Mouse (Mus musculus): ENCODE results near the gene Dab1. TPM values are rescaled to one million over a fixed set of nuclear protein-coding genes. Genes with fewer than 3 reads are reported as not detected.

Dab1 gene
- polyA plus RNA-seq, 1 experiment from 2014 or later = 1.2 TPM

- Histone ChIP-seq H3K4me2 (no peak overlapping the region), H3K4me3 (replicated peaks) (no peak overlapping the region), H3K27ac (replicated peaks) (no peak overlapping the region), H3K9ac (no peak overlapping the region), H3K4me1 (replicated peaks) (no peaks in the 10 kb centered on the region), H3K9me3 (replicated peaks) (no peaks in the 10 kb centered on the region), H3K36me3 (replicated peaks) (no peaks in the 10 kb centered on the region), H3K27me3 (no peaks in the 10 kb centered on the region)
- WGBS (ENCODE audit: insufficient replicate concordance) = 72% methylated on average over 9 of the region's 9 CpGs
- ATAC-seq (ENCODE audit: insufficient read depth) = no peak
These were observed 1095.9 kb downstream of the Dab1 start for GRCm38 (mm10) chr4:104714925-104715519.

GRCm38 (mm10) chr4:104715857-104716256 is 1096.7 kb downstream of the Dab1 start:
- H3K36me3 ChIP-seq (replicated peaks) = no peaks in the 10 kb centered on the region
- 57% methylated on average over 6 of the region's 6 CpGs for WGBS (ENCODE audit: insufficient replicate concordance)
- no peaks in the 10 kb centered on the region for H3K27me3 ChIP-seq
- H3K4me1 ChIP-seq (replicated peaks) = no peaks in the 10 kb centered on the region
- ATAC-seq (ENCODE audit: insufficient read depth) = no peak
- H3K9ac ChIP-seq = no peak overlapping the region
- H3K4me3 ChIP-seq (replicated peaks) = no peak overlapping the region
- no peaks in the 10 kb centered on the region for H3K9me3 ChIP-seq (replicated peaks)
- no peak overlapping the region for H3K4me2 ChIP-seq
- no peak overlapping the region for H3K27ac ChIP-seq (replicated peaks)

- WGBS (ENCODE audit: insufficient replicate concordance) = 58% methylated on average over 1 of the region's 1 CpGs
- no peak for ATAC-seq (ENCODE audit: insufficient read depth)
- no peak overlapping the region for H3K4me2 ChIP-seq
- H3K4me1 ChIP-seq (replicated peaks) = no peaks in the 10 kb centered on the region
- H3K4me3 ChIP-seq (replicated peaks) = no peak overlapping the region
- H3K9me3 ChIP-seq (replicated peaks) = no peaks in the 10 kb centered on the region
- H3K27ac ChIP-seq (replicated peaks) = no peak overlapping the region
- no peaks in the 10 kb centered on the region for H3K27me3 ChIP-seq
- no peaks in the 10 kb centered on the region for H3K36me3 ChIP-seq (replicated peaks)
- no peak overlapping the region for H3K9ac ChIP-seq
These were observed 1097.3 kb downstream of the Dab1 start for GRCm38 (mm10) chr4:104716506-104716905.

- 63% methylated on average over 13 of the region's 13 CpGs for WGBS (ENCODE audit: insufficient replicate concordance)
- Histone ChIP-seq H3K27ac (replicated peaks) (no peak overlapping the region), H3K36me3 (replicated peaks) (no peaks in the 10 kb centered on the region), H3K4me1 (replicated peaks) (no peaks in the 10 kb centered on the region), H3K4me3 (replicated peaks) (no peak overlapping the region), H3K27me3 (no peaks in the 10 kb centered on the region), H3K9ac (no peak overlapping the region), H3K4me2 (no peak overlapping the region), H3K9me3 (replicated peaks) (no peaks in the 10 kb centered on the region)
- ATAC-seq (ENCODE audit: insufficient read depth) = no peak
These were observed 1100.0 kb downstream of the Dab1 start for GRCm38 (mm10) chr4:104718973-104719795.

- H3K4me2 ChIP-seq = no peak overlapping the region
- no peak overlapping the region for H3K27ac ChIP-seq (replicated peaks)
- 70% methylated on average over 6 of the region's 6 CpGs for WGBS (ENCODE audit: insufficient replicate concordance)
- H3K9ac ChIP-seq = no peak overlapping the region
- no peaks in the 10 kb centered on the region for H3K4me1 ChIP-seq (replicated peaks)
- H3K4me3 ChIP-seq (replicated peaks) = no peak overlapping the region
- no peak for ATAC-seq (ENCODE audit: insufficient read depth)
- H3K36me3 ChIP-seq (replicated peaks) = no peaks in the 10 kb centered on the region
- H3K9me3 ChIP-seq (replicated peaks) = no peaks in the 10 kb centered on the region
- H3K27me3 ChIP-seq = no peaks in the 10 kb centered on the region
These were observed 1104.4 kb downstream of the Dab1 start for GRCm38 (mm10) chr4:104723527-104724045.

- Histone ChIP-seq H3K9ac (no peak overlapping the region), H3K4me1 (replicated peaks) (no peaks in the 10 kb centered on the region), H3K27me3 (no peaks in the 10 kb centered on the region), H3K36me3 (replicated peaks) (no peaks in the 10 kb centered on the region), H3K4me2 (no peak overlapping the region), H3K27ac (replicated peaks) (no peak overlapping the region), H3K4me3 (replicated peaks) (no peak overlapping the region), H3K9me3 (replicated peaks) (no peaks in the 10 kb centered on the region)
- 57% methylated on average over 5 of the region's 5 CpGs for WGBS (ENCODE audit: insufficient replicate concordance)
- ATAC-seq (ENCODE audit: insufficient read depth) = no peak
These were observed 1105.1 kb downstream of the Dab1 start for GRCm38 (mm10) chr4:104724258-104724657.

GRCm38 (mm10) chr4:104725673-104726072 is 1106.5 kb downstream of the Dab1 start:
- no peaks in the 10 kb centered on the region for H3K36me3 ChIP-seq (replicated peaks)
- no peak overlapping the region for H3K4me2 ChIP-seq
- H3K4me1 ChIP-seq (replicated peaks) = no peaks in the 10 kb centered on the region
- WGBS (ENCODE audit: insufficient replicate concordance) = 30% methylated on average over 3 of the region's 3 CpGs
- ATAC-seq (ENCODE audit: insufficient read depth) = no peak
- no peak overlapping the region for H3K27ac ChIP-seq (replicated peaks)
- H3K4me3 ChIP-seq (replicated peaks) = no peak overlapping the region
- H3K9ac ChIP-seq = no peak overlapping the region
- H3K27me3 ChIP-seq = no peaks in the 10 kb centered on the region
- H3K9me3 ChIP-seq (replicated peaks) = no peaks in the 10 kb centered on the region

- H3K36me3 ChIP-seq (replicated peaks) = no peaks in the 10 kb centered on the region
- no peaks in the 10 kb centered on the region for H3K4me1 ChIP-seq (replicated peaks)
- no peak overlapping the region for H3K27ac ChIP-seq (replicated peaks)
- 50% methylated on average over 8 of the region's 8 CpGs for WGBS (ENCODE audit: insufficient replicate concordance)
- no peak overlapping the region for H3K4me2 ChIP-seq
- H3K9ac ChIP-seq = no peak overlapping the region
- no peaks in the 10 kb centered on the region for H3K9me3 ChIP-seq (replicated peaks)
- no peak overlapping the region for H3K4me3 ChIP-seq (replicated peaks)
- ATAC-seq (ENCODE audit: insufficient read depth) = no peak
- no peaks in the 10 kb centered on the region for H3K27me3 ChIP-seq
These were observed 1110.0 kb downstream of the Dab1 start for GRCm38 (mm10) chr4:104729185-104729584.

GRCm38 (mm10) chr4:104746500-104746899 is 1127.3 kb downstream of the Dab1 start:
- no peak for ATAC-seq (ENCODE audit: insufficient read depth)
- Histone ChIP-seq H3K36me3 (replicated peaks) (no peaks in the 10 kb centered on the region), H3K9ac (no peak overlapping the region), H3K9me3 (replicated peaks) (no peaks in the 10 kb centered on the region), H3K4me3 (replicated peaks) (no peak overlapping the region), H3K4me2 (no peak overlapping the region), H3K27ac (replicated peaks) (no peak overlapping the region), H3K27me3 (no peaks in the 10 kb centered on the region), H3K4me1 (replicated peaks) (no peaks in the 10 kb centered on the region)
- 48% methylated on average over 6 of the region's 6 CpGs for WGBS (ENCODE audit: insufficient replicate concordance)

- Histone ChIP-seq H3K9ac (no peak overlapping the region), H3K36me3 (replicated peaks) (no peaks in the 10 kb centered on the region), H3K27me3 (no peaks in the 10 kb centered on the region), H3K27ac (replicated peaks) (no peak overlapping the region), H3K9me3 (replicated peaks) (no peaks in the 10 kb centered on the region), H3K4me3 (replicated peaks) (no peak overlapping the region), H3K4me1 (replicated peaks) (no peaks in the 10 kb centered on the region), H3K4me2 (no peak overlapping the region)
- ATAC-seq (ENCODE audit: insufficient read depth) = no peak
- 49% methylated on average over 3 of the region's 3 CpGs for WGBS (ENCODE audit: insufficient replicate concordance)
These were observed 1134.9 kb downstream of the Dab1 start for GRCm38 (mm10) chr4:104754090-104754489.

GRCm38 (mm10) chr4:104760878-104761624 is 1141.9 kb downstream of the Dab1 start:
- 69% methylated on average over 13 of the region's 13 CpGs for WGBS (ENCODE audit: insufficient replicate concordance)
- ATAC-seq (ENCODE audit: insufficient read depth) = no peak
- Histone ChIP-seq H3K36me3 (replicated peaks) (no peaks in the 10 kb centered on the region), H3K27ac (replicated peaks) (no peak overlapping the region), H3K4me3 (replicated peaks) (no peak overlapping the region), H3K9ac (no peak overlapping the region), H3K27me3 (no peaks in the 10 kb centered on the region), H3K4me2 (no peak overlapping the region), H3K9me3 (replicated peaks) (no peaks in the 10 kb centered on the region; the same call in 1 of the 2 replicates), H3K4me1 (replicated peaks) (no peaks in the 10 kb centered on the region)
